Mouse (Mus musculus) neural tube, embryonic 11.5 days (tissue): ENCODE results near the gene Armt1. TPM values are rescaled to one million over a fixed set of nuclear protein-coding genes. Genes with fewer than 3 reads are reported as not detected.
A peak's percentile ranks its signal among the peaks of the same experiment; 100 is the strongest.

Source experiments
- ATAC-seq: fragments of 200-750 bp; cut with Nextera tagmentation; 2 replicates; pipeline ENCODE4 v1.8.0; 2017; ENCODE audit warnings: moderate number of reproducible peaks, mild to moderate bottlenecking, moderate TSS enrichment, moderate library complexity; ENCODE audit not compliant: insufficient read depth, low FRiP score, low TSS enrichment
- DNase-seq: peaks from one replicate; pipeline ENCODE4 v3.0.0-alpha.2; 2015; ENCODE audit warnings: low spot score
- H3K27ac ChIP-seq: fragments of 300-500 bp; sonication (generic); 2 replicates; pipeline ENCODE4 v1.5.1; 2014; ENCODE audit warnings: low read depth, mild to moderate bottlenecking, low read length
- H3K27me3 ChIP-seq: fragments of 300-500 bp; sonication (generic); 2 replicates; pipeline ENCODE4 v1.6.1; 2014; ENCODE audit warnings: mild to moderate bottlenecking, low read length, mixed read lengths; ENCODE audit not compliant: control insufficient read depth, insufficient read depth
- H3K36me3 ChIP-seq: fragments of 300-500 bp; sonication (generic); 2 replicates; pipeline ENCODE4 v1.6.1; 2014; ENCODE audit warnings: mild to moderate bottlenecking, low read length, moderate library complexity, mixed read lengths; ENCODE audit not compliant: control insufficient read depth, insufficient read depth
- H3K4me1 ChIP-seq: fragments of 300-500 bp; sonication (generic); 2 replicates; pipeline ENCODE4 v1.6.1; 2014; ENCODE audit warnings: low read length, mixed read lengths; ENCODE audit not compliant: control insufficient read depth, insufficient read depth
- H3K4me2 ChIP-seq: fragments of 300-500 bp; sonication (generic); 2 replicates; pipeline ENCODE4 v1.6.1; 2014; ENCODE audit warnings: low read depth, mild to moderate bottlenecking, moderate library complexity
- H3K4me3 ChIP-seq: fragments of 300-500 bp; sonication (generic); 2 replicates; pipeline ENCODE4 v1.5.1; 2014; ENCODE audit warnings: low read depth, low read length
- H3K9ac ChIP-seq: fragments of 300-500 bp; sonication (generic); 2 replicates; pipeline ENCODE4 v1.6.1; 2014; ENCODE audit warnings: mild to moderate bottlenecking, low read length
- H3K9me3 ChIP-seq: fragments of 300-500 bp; sonication (generic); 2 replicates; pipeline ENCODE4 v1.6.1; 2016; ENCODE audit warnings: low read length; ENCODE audit not compliant: control insufficient read depth
- WGBS: fragments of 180-500 bp; shearing (Covaris S2); extraction: QIAGEN DNeasy Blood & Tissue Kit; methylation state at CpG from one replicate; pipeline ENCODE4 v1.1.7; 2014; 5-methylcytosine and 5-hydroxymethylcytosine counted together
- polyA plus RNA-seq: library from polyadenylated mRNA; unstranded; fragments of >200 nt; fragmentation: Nextera tagmentation; extraction: Ambion mirVana; gene quantifications from 2 replicates; pipeline ENCODE4 v1.2.1, GENCODE M21; 2014

The Armt1 gene
- polyA plus RNA-seq, 1 experiment from 2014 or later = 27.2 TPM

DNA sequence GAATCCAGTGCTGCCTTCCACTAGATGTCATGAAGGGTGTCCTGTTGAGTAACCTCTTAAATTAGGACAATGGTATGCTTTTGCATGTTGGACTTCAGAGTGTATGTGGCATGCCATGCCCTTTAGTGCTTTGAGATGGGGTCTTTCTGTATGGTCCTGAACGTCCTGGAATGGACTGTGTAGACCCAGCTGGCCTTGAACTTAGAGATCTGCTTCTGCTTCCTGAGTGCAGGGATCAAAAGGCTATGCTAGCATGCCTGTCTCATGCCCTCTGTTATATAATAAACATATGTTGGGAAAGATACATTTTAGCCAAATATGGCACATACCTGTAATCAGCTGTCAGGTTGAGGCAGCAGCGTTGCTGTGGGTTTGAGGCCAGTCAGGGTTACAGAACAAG lies 41.7 kb upstream of the Armt1 start:
- ATAC-seq = no peak
- Histone ChIP-seq H3K9ac (no peak overlapping the region), H3K4me3 (no peak overlapping the region), H3K9me3 (no peaks in the 10 kb centered on the region), H3K36me3 (peaks cover 3% of the 10 kb centered on the region; the same call in 1 of the 2 replicates), H3K4me1 (peaks cover 17% of the 10 kb centered on the region), H3K27ac (no peak overlapping the region), H3K27me3 (no peaks in the 10 kb centered on the region), H3K4me2 (no peak overlapping the region)
- WGBS = 76% methylated on average over 2 of the region's 2 CpGs
- no peak for DNase-seq

DNA sequence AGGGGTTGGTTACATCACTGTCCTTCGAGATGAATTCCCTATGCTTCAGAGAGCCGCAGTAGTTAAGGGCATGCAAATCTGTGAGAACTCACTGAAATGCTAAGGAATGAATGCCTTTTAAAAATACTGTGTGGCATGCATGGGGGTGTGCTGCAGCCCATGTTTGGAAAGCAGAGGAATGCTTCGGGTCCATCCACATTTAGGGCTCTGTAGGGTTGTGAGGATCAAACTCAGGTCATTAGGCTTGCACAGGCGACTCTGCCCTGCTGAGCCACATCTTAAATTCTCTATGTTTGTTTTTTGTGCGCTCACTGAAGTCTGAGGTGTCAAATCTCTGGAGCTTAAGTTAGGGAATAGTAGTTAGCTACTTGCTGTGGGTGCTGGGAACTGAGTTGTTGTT lies 41.2 kb upstream of the Armt1 start:
- DNase-seq = no peak
- H3K4me2 ChIP-seq = no peak overlapping the region

DNA sequence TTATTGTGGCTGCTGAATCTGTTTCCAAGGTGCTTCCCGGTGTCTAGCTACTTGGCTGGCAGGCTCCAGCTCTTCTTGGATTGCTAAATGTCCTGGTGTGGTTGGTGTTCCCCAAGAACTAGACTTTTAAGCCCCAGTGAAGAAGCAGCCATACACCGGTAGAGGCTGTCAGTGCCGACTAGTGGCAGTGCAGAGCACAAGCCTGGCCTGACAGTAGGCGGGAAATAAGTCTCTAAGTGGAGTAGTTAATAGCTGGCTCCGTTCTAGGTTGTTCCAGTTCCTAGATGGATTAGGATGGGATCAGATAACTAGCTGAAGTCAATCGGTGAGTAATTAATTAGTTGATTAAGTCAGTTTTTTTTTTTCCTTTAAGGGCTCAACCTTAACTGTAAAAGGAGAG lies 40.4 kb upstream of the Armt1 start:
- Histone ChIP-seq H3K9me3 (no peaks in the 10 kb centered on the region), H3K4me2 (no peak overlapping the region), H3K4me1 (peaks cover 17% of the 10 kb centered on the region), H3K9ac (no peak overlapping the region), H3K27me3 (no peaks in the 10 kb centered on the region), H3K36me3 (peaks cover 3% of the 10 kb centered on the region; the same call in 1 of the 2 replicates), H3K27ac (no peak overlapping the region), H3K4me3 (no peak overlapping the region)
- ATAC-seq (no peak), DNase-seq (no peak)
- 72% methylated on average over 6 of the region's 6 CpGs for WGBS

More for the DNA sequence above, 41.2 kb upstream of the Armt1 start:
- peaks cover 17% of the 10 kb centered on the region for H3K4me1 ChIP-seq
- 75% methylated on average over 5 of the region's 5 CpGs for WGBS
- no peaks in the 10 kb centered on the region for H3K9me3 ChIP-seq
- no peak overlapping the region for H3K27ac ChIP-seq
- no peak overlapping the region for H3K9ac ChIP-seq
- H3K4me3 ChIP-seq = no peak overlapping the region
- no peak for ATAC-seq
- peaks cover 3% of the 10 kb centered on the region; the same call in 1 of the 2 replicates for H3K36me3 ChIP-seq
- H3K27me3 ChIP-seq = no peaks in the 10 kb centered on the region

DNA sequence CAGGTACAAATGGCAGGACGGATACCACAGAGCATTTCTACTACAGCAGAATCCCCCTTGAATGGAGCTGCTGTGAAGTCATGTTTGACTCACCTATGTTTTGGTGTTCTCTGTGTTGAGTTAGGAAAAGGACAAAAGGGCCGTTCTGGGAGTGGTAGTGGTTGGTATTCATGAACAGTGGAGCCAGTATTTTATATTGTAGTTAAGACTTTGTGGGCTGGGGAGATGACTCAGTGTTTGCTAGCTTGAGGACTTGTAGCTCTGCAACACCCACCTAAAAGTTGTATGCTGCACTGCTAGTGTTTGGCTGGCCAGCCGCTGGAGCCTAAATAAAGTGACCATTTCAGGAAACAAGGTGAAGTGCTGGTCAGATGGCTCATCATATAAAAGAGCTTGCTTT lies 36.9 kb upstream of the Armt1 start:
- Histone ChIP-seq H3K4me1 (peaks cover 2% of the 10 kb centered on the region), H3K36me3 (peaks cover 3% of the 10 kb centered on the region; the same call in 1 of the 2 replicates), H3K27ac (no peak overlapping the region), H3K27me3 (no peaks in the 10 kb centered on the region), H3K9me3 (no peaks in the 10 kb centered on the region), H3K9ac (no peak overlapping the region), H3K4me2 (no peak overlapping the region), H3K4me3 (no peak overlapping the region)
- no peak for ATAC-seq
- DNase-seq = no peak
- 90% methylated on average over 3 of the region's 3 CpGs for WGBS

DNA sequence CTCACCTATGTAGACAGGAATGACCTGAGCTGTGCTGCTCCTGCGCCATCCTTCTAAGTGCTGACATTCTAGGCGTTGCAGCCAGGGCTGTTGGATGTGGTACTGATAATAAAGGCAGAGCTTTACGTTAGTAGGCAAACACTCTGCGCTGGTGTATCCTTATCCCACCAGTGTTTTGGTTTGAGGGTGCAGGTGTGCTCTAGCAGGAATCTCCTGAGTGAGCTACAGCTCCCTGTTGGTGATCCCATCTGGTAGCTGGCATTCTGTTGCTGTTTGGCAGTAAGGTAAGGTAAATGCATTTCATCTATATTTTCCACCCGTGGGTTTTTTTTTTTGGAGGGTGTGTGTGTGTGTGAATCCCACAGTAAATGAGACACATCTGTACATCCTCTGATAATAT lies 34.2 kb upstream of the Armt1 start:
- WGBS = 92% methylated on average over 5 of the region's 5 CpGs
- Histone ChIP-seq H3K36me3 (no peaks in the 10 kb centered on the region; the same call in 1 of the 2 replicates), H3K27ac (no peak overlapping the region), H3K9ac (no peak overlapping the region), H3K4me2 (no peak overlapping the region), H3K9me3 (no peaks in the 10 kb centered on the region), H3K4me1 (no peaks in the 10 kb centered on the region), H3K4me3 (no peak overlapping the region), H3K27me3 (no peaks in the 10 kb centered on the region)
- ATAC-seq = no peak
- DNase-seq = no peak

DNA sequence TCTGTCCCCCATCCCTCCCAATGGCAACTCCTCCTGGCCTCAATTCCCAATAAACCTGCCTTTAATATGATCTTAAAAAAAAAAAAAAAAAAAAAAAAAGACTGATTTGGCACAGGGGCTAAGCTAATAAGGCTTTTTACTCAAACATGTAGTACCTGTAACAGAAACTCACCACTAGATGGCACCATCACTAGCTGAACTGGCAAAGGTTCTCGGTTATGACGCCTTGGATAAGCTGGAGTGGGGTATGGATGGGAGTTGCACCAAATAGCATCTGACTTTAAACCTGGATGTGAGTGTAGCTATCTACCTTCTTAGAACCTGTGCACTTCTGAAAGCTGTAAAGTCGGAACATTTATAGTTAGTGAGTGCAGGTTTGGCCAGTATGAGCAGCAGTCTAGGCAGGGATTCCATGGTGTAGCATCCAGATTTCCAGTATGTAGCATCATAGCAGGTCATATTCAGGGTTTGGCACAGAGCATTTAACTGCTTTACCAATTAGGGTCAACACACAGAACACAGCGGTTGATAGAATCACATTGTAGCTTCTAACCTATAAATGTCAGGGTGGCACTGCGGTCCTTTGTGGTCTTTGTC lies 27.3 kb upstream of the Armt1 start:
- no peaks in the 10 kb centered on the region for H3K27me3 ChIP-seq
- H3K4me1 ChIP-seq = no peaks in the 10 kb centered on the region
- 68% methylated on average over 5 of the region's 5 CpGs for WGBS
- H3K9me3 ChIP-seq = no peaks in the 10 kb centered on the region
- ATAC-seq (peak; percentile 60; the same call in 1 of the 2 replicates), DNase-seq (no peak)
- H3K4me3 ChIP-seq = no peak overlapping the region
- H3K9ac ChIP-seq = no peak overlapping the region
- no peaks in the 10 kb centered on the region; the same call in 1 of the 2 replicates for H3K36me3 ChIP-seq
- H3K4me2 ChIP-seq = no peak overlapping the region
- H3K27ac ChIP-seq = no peak overlapping the region

DNA sequence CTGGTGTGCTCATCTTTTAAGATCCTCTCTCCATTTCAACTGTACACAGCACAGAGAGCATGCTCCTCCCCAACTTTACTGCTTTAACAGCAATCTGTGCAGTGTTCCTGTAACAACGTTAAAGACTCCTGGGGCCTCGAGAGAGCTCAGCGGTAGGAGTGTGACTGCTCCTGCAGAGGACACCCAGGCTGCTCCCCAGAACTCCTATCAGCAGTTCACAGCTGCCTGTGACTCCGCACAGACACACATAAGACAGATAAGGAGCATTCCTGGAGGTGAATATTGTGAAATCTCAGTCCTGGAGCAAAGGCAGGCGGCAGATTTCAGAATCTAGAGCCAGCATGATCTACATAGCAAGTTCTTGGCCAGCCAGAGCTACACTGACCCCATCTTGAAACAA lies 26.8 kb upstream of the Armt1 start:
- no peaks in the 10 kb centered on the region; the same call in 1 of the 2 replicates for H3K36me3 ChIP-seq
- DNase-seq (no peak), ATAC-seq (no peak)
- no peak overlapping the region for H3K27ac ChIP-seq
- WGBS = 85% methylated on average over 5 of the region's 5 CpGs
- H3K9ac ChIP-seq = no peak overlapping the region
- no peaks in the 10 kb centered on the region for H3K27me3 ChIP-seq
- H3K4me2 ChIP-seq = no peak overlapping the region
- no peaks in the 10 kb centered on the region for H3K9me3 ChIP-seq
- H3K4me1 ChIP-seq = no peaks in the 10 kb centered on the region
- no peak overlapping the region for H3K4me3 ChIP-seq

DNA sequence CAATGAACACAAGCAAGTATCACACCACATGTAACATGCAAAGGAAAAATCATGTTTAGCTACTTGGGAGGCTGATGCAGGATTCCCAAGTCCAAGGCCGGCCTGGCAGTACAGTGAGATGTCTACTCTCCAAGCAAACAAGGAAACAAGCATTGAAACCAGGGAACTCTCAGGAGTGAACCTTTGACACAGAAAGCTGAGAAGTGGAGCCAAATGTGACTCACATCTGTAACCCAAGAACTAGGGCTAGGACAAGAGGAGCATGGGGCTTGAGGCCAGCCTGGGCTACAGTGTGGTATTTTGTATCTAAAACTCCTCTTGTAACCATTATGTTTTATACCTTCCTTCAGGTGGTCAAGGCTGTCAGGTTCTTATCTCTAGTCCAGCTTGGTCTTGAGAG lies 25.1 kb upstream of the Armt1 start:
- Histone ChIP-seq H3K9me3 (no peaks in the 10 kb centered on the region), H3K4me1 (no peaks in the 10 kb centered on the region), H3K4me3 (no peak overlapping the region), H3K36me3 (no peaks in the 10 kb centered on the region; the same call in 1 of the 2 replicates), H3K27me3 (no peaks in the 10 kb centered on the region), H3K27ac (no peak overlapping the region), H3K9ac (no peak overlapping the region), H3K4me2 (no peak overlapping the region)
- 87% methylated on average over 1 of the region's 1 CpGs for WGBS
- DNase-seq (no peak), ATAC-seq (no peak)

DNA sequence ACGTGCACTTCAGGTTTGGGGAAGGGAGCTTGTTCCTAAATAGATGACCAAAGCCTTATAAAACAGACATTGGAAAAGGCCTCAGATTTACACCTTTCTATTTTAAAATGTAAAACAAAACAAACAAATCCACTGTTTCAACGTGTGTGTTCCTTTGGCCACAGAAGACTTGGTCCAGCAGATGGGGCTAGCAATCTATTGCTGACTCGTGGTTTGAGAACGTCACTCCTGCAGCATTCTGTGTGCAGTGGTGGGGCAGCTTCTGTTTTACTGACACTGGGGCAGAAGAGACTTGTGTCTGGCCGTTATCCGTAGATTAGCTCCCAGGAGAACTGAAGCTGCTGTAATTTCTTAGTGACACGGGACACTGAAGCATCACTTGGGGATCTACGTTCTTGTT lies 7.0 kb upstream of the Armt1 start:
- ATAC-seq = no peak
- Histone ChIP-seq H3K36me3 (no peaks in the 10 kb centered on the region), H3K4me1 (no peaks in the 10 kb centered on the region), H3K4me3 (no peak overlapping the region), H3K27ac (no peak overlapping the region), H3K4me2 (no peak overlapping the region), H3K27me3 (no peaks in the 10 kb centered on the region), H3K9ac (no peak overlapping the region), H3K9me3 (no peaks in the 10 kb centered on the region)
- no peak for DNase-seq
- WGBS = 86% methylated on average over 8 of the region's 8 CpGs
